Mouse (Mus musculus) WW6 (cell line): Measurements from ENCODE around the gene Accsl.

Experiments
- DNase-seq: peaks from one replicate; pipeline ENCODE4 v3.0.0-alpha.2; 2013; ENCODE audit warnings: low read depth, low spot score

Gene Accsl

GRCm38 (mm10) chr2:93809931-93810330 lies 59.0 kb downstream of the Accsl start:
- no peak for DNase-seq

- no peak for DNase-seq
Observed at GRCm38 (mm10) chr2:93808071-93808470, 60.9 kb downstream of the Accsl start.

GRCm38 (mm10) chr2:93807440-93807839 lies 61.5 kb downstream of the Accsl start:
- no peak for DNase-seq

- DNase-seq = no peak
Observed at GRCm38 (mm10) chr2:93806487-93807201, 62.3 kb downstream of the Accsl start.

GRCm38 (mm10) chr2:93805523-93805922 lies 63.4 kb downstream of the Accsl start:
- no peak for DNase-seq
